Mouse (Mus musculus) MEL (cell line): ENCODE data around the gene Slmap. TPM values are rescaled to one million over a fixed set of nuclear protein-coding genes. Genes with fewer than 3 reads are reported as not detected.

ENCODE experiments used
- DNase-seq: peaks from one replicate; pipeline ENCODE4 v3.0.0; 2011; ENCODE audit warnings: low read depth, low spot score
- H3K27ac ChIP-seq: 2 replicates; pipeline ENCODE4 v1.5.1; 2012; ENCODE audit warnings: low read depth, mild to moderate bottlenecking, control low read depth, low read length, moderate library complexity; ENCODE audit not compliant: control insufficient read depth
- H3K27me3 ChIP-seq, 2 experiments: fragments of 150-350 bp in 1 of 2; sonication (generic) in 1 of 2; 2 replicates each; pipeline ENCODE4 v1.6.1; 2012; ENCODE audit warnings: low read length in 2 of 2, mild to moderate bottlenecking in 2 of 2, improper control_type of control experiment in 1 of 2, moderate library complexity in 1 of 2; ENCODE audit not compliant: insufficient read depth in 2 of 2, control insufficient read depth in 1 of 2
- H3K36me3 ChIP-seq, 2 experiments: 2 replicates each; pipeline ENCODE4 v1.6.1; 2012 to 2014; ENCODE audit warnings: low read length in 2 of 2, improper control_type of control experiment in 1 of 2, inconsistent platforms in 1 of 2, mild to moderate bottlenecking in 1 of 2; ENCODE audit not compliant: insufficient read depth in 2 of 2, control insufficient read depth in 1 of 2
- H3K4me1 ChIP-seq, 2 experiments: fragments of 150-350 bp in 1 of 2; sonication (generic) in 1 of 2; 2 replicates each; pipeline ENCODE4 v1.6.1; 2012; ENCODE audit warnings: low read length in 2 of 2, improper control_type of control experiment in 1 of 2, mild to moderate bottlenecking in 1 of 2; ENCODE audit not compliant: insufficient read depth in 2 of 2, control insufficient read depth in 1 of 2
- H3K4me3 ChIP-seq, 2 experiments: fragments of 150-350 bp in 1 of 2; sonication (generic) in 1 of 2; 2 replicates each; pipeline ENCODE4 v1.5.1; 2012; ENCODE audit warnings: low read depth in 2 of 2, low read length in 2 of 2, mild to moderate bottlenecking in 2 of 2, moderate library complexity in 2 of 2, control low read depth in 1 of 2, improper control_type of control experiment in 1 of 2; ENCODE audit not compliant: control insufficient read depth in 1 of 2, insufficient read depth in 1 of 2
- H3K79me2 ChIP-seq: 2 replicates; pipeline ENCODE4 v1.6.1; 2012; ENCODE audit warnings: mild to moderate bottlenecking, low read length, moderate library complexity; ENCODE audit not compliant: control insufficient read depth, poor library complexity, insufficient read depth
- H3K9ac ChIP-seq: 2 replicates; pipeline ENCODE4 v1.6.1; 2012; ENCODE audit warnings: low read depth, mild to moderate bottlenecking, control low read depth, low read length, moderate library complexity; ENCODE audit not compliant: control insufficient read depth, poor library complexity, severe bottlenecking
- H3K9me3 ChIP-seq: fragments of 150-350 bp; sonication (generic); replicated peaks from 2 replicates; pipeline ENCODE4 v1.6.1; 2012; ENCODE audit warnings: mild to moderate bottlenecking, low read length, improper control_type of control experiment, moderate library complexity; ENCODE audit not compliant: insufficient read depth
- CHD1 ChIP-seq: IDR thresholded peaks from 2 replicates; pipeline ENCODE4 v1.6.1; 2012; ENCODE audit warnings: low read depth, mild to moderate bottlenecking, inconsistent platforms, low read length, improper control_type of control experiment
- CHD2 ChIP-seq: IDR thresholded peaks from 2 replicates; pipeline ENCODE4 v1.6.1; 2011; ENCODE audit warnings: low read length, improper control_type of control experiment
- CTCF ChIP-seq, 3 experiments: IDR thresholded peaks in 2 of 3; conservative IDR thresholded peaks in 1 of 3; 2 replicates each; pipeline ENCODE4 v1.5.1; 2011 to 2012; ENCODE audit warnings: low read length in 3 of 3, low read depth in 2 of 3, mild to moderate bottlenecking in 2 of 3, improper control_type of control experiment in 1 of 3, inconsistent platforms in 1 of 3, mixed read lengths in 1 of 3, moderate library complexity in 1 of 3; ENCODE audit not compliant: control insufficient read depth in 1 of 3, insufficient read depth in 1 of 3, poor library complexity in 1 of 3, severe bottlenecking in 1 of 3
- ELF1 ChIP-seq: IDR thresholded peaks from 2 replicates; pipeline ENCODE4 v1.6.1; 2014; ENCODE audit warnings: low read depth, mild to moderate bottlenecking, inconsistent platforms, low read length, improper control_type of control experiment, moderate library complexity
- GABPA ChIP-seq: IDR thresholded peaks from 2 replicates; pipeline ENCODE4 v1.6.1; 2012; ENCODE audit warnings: low read depth, mild to moderate bottlenecking, inconsistent platforms, low read length, improper control_type of control experiment, moderate library complexity
- HCFC1 ChIP-seq: IDR thresholded peaks from 2 replicates; pipeline ENCODE4 v1.6.1; 2012; ENCODE audit warnings: low read depth, mild to moderate bottlenecking, inconsistent platforms, low read length, improper control_type of control experiment, moderate library complexity
- JUND ChIP-seq: IDR thresholded peaks from 2 replicates; pipeline ENCODE4 v1.6.1; 2011; ENCODE audit warnings: low read depth, mild to moderate bottlenecking, improper control_type of control experiment, low read length
- MAZ ChIP-seq: IDR thresholded peaks from 2 replicates; pipeline ENCODE4 v1.6.1; 2012; ENCODE audit warnings: low read depth, mild to moderate bottlenecking, inconsistent platforms, low read length, improper control_type of control experiment
- MYB ChIP-seq: IDR thresholded peaks from 2 replicates; pipeline ENCODE4 v1.6.1; 2011; ENCODE audit warnings: mild to moderate bottlenecking, low read depth, low read length, improper control_type of control experiment
- RAD21 ChIP-seq: IDR thresholded peaks from 2 replicates; pipeline ENCODE4 v1.6.1; 2011; ENCODE audit warnings: mild to moderate bottlenecking, low read depth, low read length, improper control_type of control experiment
- SMC3 ChIP-seq: IDR thresholded peaks from 2 replicates; pipeline ENCODE4 v1.6.1; 2011; ENCODE audit warnings: low read depth, low read length, improper control_type of control experiment
- TAL1 ChIP-seq: IDR thresholded peaks from 2 replicates; pipeline ENCODE4 v1.6.1; 2012; ENCODE audit warnings: mild to moderate bottlenecking, inconsistent platforms, low read length, moderate library complexity, mixed read lengths
- TBP ChIP-seq: IDR thresholded peaks from 2 replicates; pipeline ENCODE4 v1.8.0; 2011; ENCODE audit warnings: low read depth, low read length, improper control_type of control experiment
- UBTF ChIP-seq: IDR thresholded peaks from 2 replicates; pipeline ENCODE4 v1.6.1; 2012; ENCODE audit warnings: low read depth, mild to moderate bottlenecking, inconsistent platforms, low read length, improper control_type of control experiment, moderate library complexity, borderline replicate concordance; ENCODE audit not compliant: insufficient read depth
- USF1 ChIP-seq: IDR thresholded peaks from 2 replicates; pipeline ENCODE4 v1.6.1; 2014; ENCODE audit warnings: low read depth, mild to moderate bottlenecking, inconsistent platforms, low read length, improper control_type of control experiment, moderate library complexity
- ZC3H11A ChIP-seq: IDR thresholded peaks from 2 replicates; pipeline ENCODE4 v1.6.1; 2012; ENCODE audit warnings: low read depth, mild to moderate bottlenecking, inconsistent platforms, low read length, improper control_type of control experiment
- ZKSCAN1 ChIP-seq: IDR thresholded peaks from 2 replicates; pipeline ENCODE4 v1.6.1; 2012; ENCODE audit warnings: low read depth, mild to moderate bottlenecking, inconsistent platforms, low read length, improper control_type of control experiment, moderate library complexity
- ZMIZ1 ChIP-seq: IDR thresholded peaks from 2 replicates; pipeline ENCODE4 v1.6.1; 2012; ENCODE audit warnings: low read depth, mild to moderate bottlenecking, inconsistent platforms, low read length, improper control_type of control experiment, moderate library complexity
- ZNF384 ChIP-seq: IDR thresholded peaks from 2 replicates; pipeline ENCODE4 v1.6.1; 2012; ENCODE audit warnings: low read depth, mild to moderate bottlenecking, inconsistent platforms, low read length, improper control_type of control experiment
- polyA plus RNA-seq, 2 experiments: library from polyadenylated mRNA; stranded (reverse) in 1 of 2; unstranded in 1 of 2; fragments of >175 nt in 1 of 2; fragments of >200 nt in 1 of 2; gene quantifications; 2 replicates each; pipeline versions ENCODE4 v1.2.1 to v1.2.4; 2012; ENCODE audit warnings: low replicate concordance in 2 of 2, low read depth in 1 of 2; ENCODE audit not compliant: insufficient read length in 2 of 2, insufficient read depth in 1 of 2, missing spikeins in 1 of 2
- total RNA-seq: library from RNA; depleted of rRNA; stranded (reverse); fragments of 300-350 nt; gene quantifications from 2 replicates; pipeline ENCODE4 v1.2.3, GENCODE M21; 2012

Slmap gene
- total and polyA plus RNA-seq, 3 experiments, result 21.4 to 41.9 TPM; not detected in 1

DNA sequence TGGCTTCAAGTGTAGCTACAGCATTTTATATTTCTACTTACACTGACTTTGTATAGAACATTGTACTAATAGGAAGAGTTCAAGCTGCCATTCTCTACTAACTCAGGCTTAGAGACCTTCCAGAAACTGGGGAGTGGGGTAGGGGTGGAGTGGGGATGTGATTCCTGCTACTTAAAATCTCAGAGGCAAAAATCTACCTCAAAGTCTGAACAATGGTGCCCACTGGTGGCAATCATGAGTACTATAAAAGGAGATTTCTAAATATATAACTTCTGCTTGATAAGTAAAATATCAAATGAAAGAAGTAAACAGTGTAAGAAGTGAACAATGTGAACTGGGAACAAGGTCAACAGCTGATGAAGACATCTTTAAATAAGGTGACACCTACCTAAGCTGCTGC, 75.2 kb downstream of the Slmap start:
- Histone ChIP-seq H3K9me3 (no peaks in the 10 kb centered on the region), H3K36me3 (peaks cover 0 to 27% of the 10 kb centered on the region in 2 experiments; a peak in 2 of 4 replicates), H3K9ac (no peak overlapping the region), H3K27me3 (no peaks in the 10 kb centered on the region), H3K4me1 (no peaks in the 10 kb centered on the region), H3K4me3 (no peak overlapping the region), H3K27ac (no peak overlapping the region), H3K79me2 (no peaks in the 10 kb centered on the region)
- peak; percentile 57 for DNase-seq
- no peak for TF ChIP-seq HCFC1
- no peak for TF ChIP-seq CHD2
- TF ChIP-seq TBP, result no peak
- TF ChIP-seq ZMIZ1, result no peak
- no peak for TF ChIP-seq CHD1
- TF ChIP-seq USF1, result no peak
- peak; percentile 50 for TF ChIP-seq RAD21
- TF ChIP-seq ELF1, result no peak
- TF ChIP-seq JUND, result no peak
- no peak for TF ChIP-seq UBTF
- no peak for TF ChIP-seq ZKSCAN1
- peak; percentile 62 for TF ChIP-seq SMC3
- no peak for TF ChIP-seq ZC3H11A
- no peak for TF ChIP-seq TAL1
- TF ChIP-seq ZNF384, result no peak
- no peak for TF ChIP-seq MAZ
- TF ChIP-seq CTCF (IDR thresholded peaks at IDR 0.05 in 2 of 3, conservative IDR thresholded peaks at IDR 0.05 in 1 of 3; ENCODE audit: control insufficient read depth in 1 of 3, insufficient read depth in 1 of 3, low read depth in 2 of 3, low read length in 3 of 3, poor library complexity in 1 of 3, severe bottlenecking in 1 of 3), result peak in 1 of 3 experiments; percentile 58; a peak in 4 of 6 replicates

DNA sequence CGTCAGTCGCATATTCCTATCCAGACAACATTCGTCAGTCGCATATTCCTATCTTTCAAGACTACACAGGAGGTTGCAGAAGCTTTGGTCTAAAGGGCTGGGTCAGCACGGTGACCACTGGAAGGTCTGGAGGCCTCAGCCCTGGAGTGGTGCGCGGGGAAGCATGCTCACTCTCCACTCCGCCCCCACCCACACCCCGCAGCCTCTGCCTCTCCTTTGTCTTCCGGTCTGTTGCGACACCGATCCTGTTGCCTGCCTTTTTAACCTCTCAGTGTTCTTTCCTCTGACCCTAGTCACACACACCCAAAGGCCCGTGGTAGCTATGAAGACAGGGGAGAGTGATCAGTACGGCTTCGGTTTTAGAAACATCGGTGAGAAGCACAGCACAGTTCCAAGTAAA, 79.9 kb downstream of the Slmap start:
- Histone ChIP-seq H3K4me3 (no peak overlapping the region), H3K9ac (no peak overlapping the region), H3K27ac (no peak overlapping the region), H3K4me1 (no peaks in the 10 kb centered on the region), H3K36me3 (peaks cover 0 to 26% of the 10 kb centered on the region in 2 experiments; a peak in 3 of 4 replicates)
- DNase-seq, result no peak
- no peak for TF ChIP-seq GABPA
- no peak for TF ChIP-seq JUND
- no peak for TF ChIP-seq MYB
- no peak for TF ChIP-seq ZNF384
- no peak for TF ChIP-seq ZC3H11A
- TF ChIP-seq, all 39 proteins: peak for 0
- H3K27me3 ChIP-seq, result no peaks in the 10 kb centered on the region
- no peaks in the 10 kb centered on the region for H3K79me2 ChIP-seq
- no peaks in the 10 kb centered on the region for H3K9me3 ChIP-seq
